Mouse (Mus musculus) embryonic facial prominence, embryonic 10.5 days (tissue): ENCODE data around the gene Smim24. TPM values are rescaled to one million over a fixed set of nuclear protein-coding genes. Genes with fewer than 3 reads are reported as not detected.
A peak's percentile ranks its signal among the peaks of the same experiment; 100 is the strongest.

Experiments used
- DNase-seq: peaks from one replicate; pipeline ENCODE4 v3.0.0-alpha.2; 2017; ENCODE audit warnings: low spot score
- H3K27ac ChIP-seq: fragments of 300-500 bp; sonication (generic); replicated peaks from 2 replicates; pipeline ENCODE4 v1.5.1; 2016; ENCODE audit warnings: mild to moderate bottlenecking
- H3K27me3 ChIP-seq: fragments of 300-500 bp; sonication (generic); replicated peaks from 2 replicates; pipeline ENCODE4 v1.6.1; 2016; ENCODE audit warnings: low read depth, mild to moderate bottlenecking; ENCODE audit not compliant: poor library complexity, severe bottlenecking
- H3K36me3 ChIP-seq: fragments of 300-500 bp; sonication (generic); replicated peaks from 2 replicates; pipeline ENCODE4 v1.6.1; 2016; ENCODE audit warnings: mild to moderate bottlenecking, moderate library complexity
- H3K4me1 ChIP-seq: fragments of 300-500 bp; sonication (generic); 2 replicates; pipeline ENCODE4 v1.6.1; 2016
- H3K4me3 ChIP-seq: fragments of 300-500 bp; sonication (generic); 2 replicates; pipeline ENCODE4 v1.5.1; 2016; ENCODE audit warnings: mild to moderate bottlenecking, moderate library complexity
- H3K9me3 ChIP-seq: fragments of 300-500 bp; sonication (generic); 2 replicates; pipeline ENCODE4 v1.6.1; 2016; ENCODE audit warnings: mild to moderate bottlenecking
- WGBS: fragments of 180-500 bp; shearing (Covaris S2); methylation state at CpG from one replicate; pipeline ENCODE4 v1.1.7; 2016; 5-methylcytosine and 5-hydroxymethylcytosine counted together
- polyA plus RNA-seq: library from polyadenylated mRNA; unstranded; fragments of >200 nt; fragmentation: Nextera tagmentation; extraction: Ambion mirVana; gene quantifications from 2 replicates; pipeline ENCODE4 v1.2.1, GENCODE M21; 2016

The Smim24 gene
- polyA plus RNA-seq, 1 experiment from 2014 or later = 2.0 TPM

GRCm38 (mm10) chr10:81424246-81425051, 31.6 kb downstream of the Smim24 start:
- Histone ChIP-seq H3K4me3 (peak overlapping the region; percentile 28), H3K9me3 (0 out of 2 replicates have a peak, but pooled peaks cover 4% of the 10 kb centered on the region), H3K36me3 (no peaks in the 10 kb centered on the region; the same call in 1 of the 2 replicates), H3K27me3 (peaks cover 98% of the 10 kb centered on the region), H3K4me1 (peaks cover 46% of the 10 kb centered on the region), H3K27ac (no peak overlapping the region; the same call in 1 of the 2 replicates)
- WGBS = 5% methylated on average over 25 of the region's 25 CpGs
- peak; percentile 44 for DNase-seq

GRCm38 (mm10) chr10:81425236-81425850, 32.5 kb downstream of the Smim24 start:
- peak overlapping the region; percentile 28; the same call in 1 of the 2 replicates for H3K4me3 ChIP-seq
- peaks cover 90% of the 10 kb centered on the region for H3K27me3 ChIP-seq
- H3K27ac ChIP-seq = peak overlapping the region; percentile 19; the same call in 1 of the 2 replicates
- peak; percentile 21 for DNase-seq
- peaks cover 46% of the 10 kb centered on the region for H3K4me1 ChIP-seq
- H3K9me3 ChIP-seq = 0 out of 2 replicates have a peak, but pooled peaks cover 4% of the 10 kb centered on the region
- H3K36me3 ChIP-seq = no peaks in the 10 kb centered on the region
- 24% methylated on average over 10 of the region's 10 CpGs for WGBS

- peaks cover 50% of the 10 kb centered on the region for H3K4me1 ChIP-seq
Observed at GRCm38 (mm10) chr10:81426081-81426671, 33.3 kb downstream of the Smim24 start.

GRCm38 (mm10) chr10:81426897-81427296, 34.0 kb downstream of the Smim24 start:
- DNase-seq = peak; percentile 51

More at GRCm38 (mm10) chr10:81426081-81426671, 33.3 kb downstream of the Smim24 start:
- 1% methylated on average over 33 of the region's 33 CpGs for WGBS
- 0 out of 2 replicates have a peak, but pooled peaks cover 4% of the 10 kb centered on the region for H3K9me3 ChIP-seq
- DNase-seq = peak; percentile 43
- H3K4me3 ChIP-seq = peak overlapping the region; percentile 56
- H3K27ac ChIP-seq = peak overlapping the region; percentile 54
- no peaks in the 10 kb centered on the region for H3K36me3 ChIP-seq
- H3K27me3 ChIP-seq = peaks cover 90% of the 10 kb centered on the region

GRCm38 (mm10) chr10:81427327-81427726, 34.5 kb downstream of the Smim24 start:
- no peak for DNase-seq
- Histone ChIP-seq H3K4me3 (peak overlapping the region; percentile 56), H3K36me3 (no peaks in the 10 kb centered on the region), H3K9me3 (0 out of 2 replicates have a peak, but pooled peaks cover 4% of the 10 kb centered on the region), H3K4me1 (peaks cover 54% of the 10 kb centered on the region), H3K27ac (no peak overlapping the region), H3K27me3 (peaks cover 90% of the 10 kb centered on the region)
- 32% methylated on average over 3 of the region's 3 CpGs for WGBS

More at GRCm38 (mm10) chr10:81426897-81427296, 34.0 kb downstream of the Smim24 start:
- WGBS = 2% methylated on average over 38 of the region's 38 CpGs
- Histone ChIP-seq H3K4me3 (peak overlapping the region; percentile 56), H3K4me1 (peaks cover 54% of the 10 kb centered on the region), H3K36me3 (no peaks in the 10 kb centered on the region), H3K27me3 (peaks cover 90% of the 10 kb centered on the region), H3K9me3 (0 out of 2 replicates have a peak, but pooled peaks cover 4% of the 10 kb centered on the region), H3K27ac (peak overlapping the region; percentile 54; the same call in 1 of the 2 replicates)

GRCm38 (mm10) chr10:81427804-81428506, 35.1 kb downstream of the Smim24 start:
- 70% methylated on average over 8 of the region's 8 CpGs for WGBS
- Histone ChIP-seq H3K4me1 (peaks cover 60% of the 10 kb centered on the region), H3K4me3 (no peak overlapping the region), H3K36me3 (no peaks in the 10 kb centered on the region), H3K27me3 (peaks cover 87% of the 10 kb centered on the region), H3K27ac (no peak overlapping the region), H3K9me3 (0 out of 2 replicates have a peak, but pooled peaks cover 4% of the 10 kb centered on the region)
- DNase-seq = no peak

- H3K27me3 ChIP-seq = peaks cover 84% of the 10 kb centered on the region
- 87% methylated on average over 7 of the region's 7 CpGs for WGBS
- no peak for DNase-seq
- H3K4me3 ChIP-seq = no peak overlapping the region
- H3K27ac ChIP-seq = no peak overlapping the region
- H3K4me1 ChIP-seq = peaks cover 65% of the 10 kb centered on the region
- no peaks in the 10 kb centered on the region for H3K36me3 ChIP-seq
- 0 out of 2 replicates have a peak, but pooled peaks cover 4% of the 10 kb centered on the region for H3K9me3 ChIP-seq
Observed at GRCm38 (mm10) chr10:81428507-81428870, 35.6 kb downstream of the Smim24 start.

GRCm38 (mm10) chr10:81429092-81429491, 36.2 kb downstream of the Smim24 start:
- DNase-seq = peak; percentile 9
- WGBS = 21% methylated on average over 2 of the region's 2 CpGs
- H3K36me3 ChIP-seq = no peaks in the 10 kb centered on the region
- no peak overlapping the region for H3K27ac ChIP-seq
- H3K4me1 ChIP-seq = peaks cover 69% of the 10 kb centered on the region
- H3K27me3 ChIP-seq = peaks cover 78% of the 10 kb centered on the region
- peak overlapping the region; percentile 85 for H3K4me3 ChIP-seq
- 0 out of 2 replicates have a peak, but pooled peaks cover 4% of the 10 kb centered on the region for H3K9me3 ChIP-seq

- H3K4me3 ChIP-seq = peak overlapping the region; percentile 85
- no peaks in the 10 kb centered on the region for H3K36me3 ChIP-seq
- H3K27ac ChIP-seq = peak overlapping the region; percentile 91
- WGBS = under 1% methylated on average over 20 of the region's 20 CpGs
- peak; percentile 83 for DNase-seq
- 0 out of 2 replicates have a peak, but pooled peaks cover 4% of the 10 kb centered on the region for H3K9me3 ChIP-seq
- H3K27me3 ChIP-seq = peaks cover 72% of the 10 kb centered on the region
- H3K4me1 ChIP-seq = peaks cover 67% of the 10 kb centered on the region
Observed at GRCm38 (mm10) chr10:81429605-81430061, 36.8 kb downstream of the Smim24 start.

GRCm38 (mm10) chr10:81430141-81430830, 37.4 kb downstream of the Smim24 start:
- peaks cover 60% of the 10 kb centered on the region for H3K4me1 ChIP-seq
- peak overlapping the region; percentile 85 for H3K4me3 ChIP-seq
- H3K27me3 ChIP-seq = peaks cover 68% of the 10 kb centered on the region
- no peaks in the 10 kb centered on the region for H3K36me3 ChIP-seq
- DNase-seq = peak; percentile 87
- under 1% methylated on average over 81 of the region's 89 CpGs for WGBS
- 0 out of 2 replicates have a peak, but pooled peaks cover 4% of the 10 kb centered on the region for H3K9me3 ChIP-seq
- peak overlapping the region; percentile 91 for H3K27ac ChIP-seq

GRCm38 (mm10) chr10:81430831-81431525, 38.1 kb downstream of the Smim24 start:
- peaks cover 68% of the 10 kb centered on the region for H3K27me3 ChIP-seq

More at GRCm38 (mm10) chr10:81430831-81431525, 38.1 kb downstream of the Smim24 start:
- H3K36me3 ChIP-seq = no peaks in the 10 kb centered on the region
- WGBS = 2% methylated on average over 70 of the region's 70 CpGs
- peaks cover 53% of the 10 kb centered on the region for H3K4me1 ChIP-seq
- H3K4me3 ChIP-seq = peak overlapping the region; percentile 85
- peak; percentile 63 for DNase-seq
- H3K27ac ChIP-seq = peak overlapping the region; percentile 91
- 0 out of 2 replicates have a peak, but pooled peaks cover 4% of the 10 kb centered on the region for H3K9me3 ChIP-seq
